Mouse (Mus musculus) olfactory bulb, adult 2 months (tissue): ENCODE results near the gene Arid5a.

ENCODE experiments used
- CTCF ChIP-seq: fragments of 200-500 bp; IDR thresholded peaks from 2 replicates; pipeline ENCODE4 v1.5.1; 2012; ENCODE audit warnings: low read depth, mild to moderate bottlenecking, low read length, moderate library complexity; ENCODE audit not compliant: insufficient read depth
- POLR2A ChIP-seq: fragments of 200-500 bp; IDR thresholded peaks from 2 replicates; pipeline ENCODE4 v1.6.1; 2012; ENCODE audit warnings: mild to moderate bottlenecking, low read depth, low read length, moderate library complexity; ENCODE audit not compliant: insufficient read depth

DNA sequence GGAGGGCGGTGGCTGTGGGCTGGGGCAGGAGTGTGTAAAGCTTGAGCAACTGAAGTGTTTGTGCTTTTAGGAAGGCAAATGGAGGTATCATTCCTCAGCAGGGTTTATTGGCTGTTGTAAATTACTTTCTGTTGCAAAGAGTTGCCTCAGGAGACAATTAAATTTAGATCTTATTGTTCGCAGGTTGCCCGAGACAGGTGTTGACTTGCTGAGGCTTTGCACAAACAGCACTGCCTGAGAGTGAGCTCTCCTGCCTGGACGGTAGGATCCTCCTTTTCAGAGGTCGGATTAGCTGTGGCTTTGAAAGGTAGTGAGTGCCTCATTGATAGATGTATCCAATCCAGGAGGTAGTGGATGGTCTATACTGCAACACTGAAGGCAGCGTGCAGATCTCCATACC, 1.4 kb upstream of the Arid5a start:
- TF ChIP-seq POLR2A = no peak
- TF ChIP-seq CTCF = no peak
